Mouse (Mus musculus): Measurements from ENCODE around the gene Slx1b.
"Not testable (repeated sequence)": the region's sequence is repeated elsewhere in the genome, so short reads cannot be mapped to it uniquely, and the experiment has no call there.

The Slx1b gene

DNA sequence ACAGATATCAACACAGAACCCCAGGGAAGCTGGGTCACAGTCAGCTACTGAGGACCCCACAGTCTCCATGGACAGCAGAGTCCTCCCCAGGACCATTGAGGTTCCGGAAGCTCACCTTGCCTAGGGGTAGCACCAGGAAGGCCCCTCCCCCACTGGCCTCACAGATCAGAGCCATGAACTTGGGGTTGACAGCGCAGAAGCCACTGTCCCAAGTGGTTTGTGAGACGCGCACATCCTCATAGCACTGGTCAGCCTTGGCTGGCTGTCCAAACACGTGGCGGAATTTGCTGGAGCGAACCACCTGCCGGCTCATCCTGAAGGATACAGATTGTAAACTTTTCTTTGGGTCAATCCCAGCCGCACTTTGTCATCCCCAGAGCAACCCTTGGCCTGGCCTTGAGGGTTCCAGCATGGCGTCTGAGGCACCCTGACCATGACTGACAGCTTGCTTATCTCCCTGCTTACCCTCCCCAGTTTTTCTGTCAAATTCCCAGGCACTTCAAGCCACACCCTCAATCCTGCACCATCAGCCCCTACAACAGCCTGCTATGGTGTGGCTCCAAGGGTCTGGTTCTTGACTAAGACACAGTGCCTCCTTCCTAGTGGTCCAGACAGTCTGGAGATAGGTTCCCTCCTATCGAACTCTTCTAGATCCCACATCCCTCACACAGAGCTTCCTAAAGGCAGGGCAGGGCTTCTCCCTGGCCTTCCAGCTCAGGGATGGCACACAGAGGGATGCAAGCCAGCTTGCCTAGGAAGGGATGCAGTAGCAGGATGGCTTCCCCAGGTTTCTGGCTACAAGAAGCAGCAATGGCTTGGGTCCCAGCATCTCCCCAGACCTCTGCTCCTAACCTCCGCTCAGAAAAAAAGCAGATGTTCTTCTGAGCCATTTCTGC, 7.5 kb upstream of the Slx1b start:
- DNase-seq (ENCODE audit: low spot score): no peak

- DNase-seq (ENCODE audit: low spot score): no peak
These were observed 6.8 kb upstream of the Slx1b start for GRCm38 (mm10) chr7:126702358-126702757.

DNA sequence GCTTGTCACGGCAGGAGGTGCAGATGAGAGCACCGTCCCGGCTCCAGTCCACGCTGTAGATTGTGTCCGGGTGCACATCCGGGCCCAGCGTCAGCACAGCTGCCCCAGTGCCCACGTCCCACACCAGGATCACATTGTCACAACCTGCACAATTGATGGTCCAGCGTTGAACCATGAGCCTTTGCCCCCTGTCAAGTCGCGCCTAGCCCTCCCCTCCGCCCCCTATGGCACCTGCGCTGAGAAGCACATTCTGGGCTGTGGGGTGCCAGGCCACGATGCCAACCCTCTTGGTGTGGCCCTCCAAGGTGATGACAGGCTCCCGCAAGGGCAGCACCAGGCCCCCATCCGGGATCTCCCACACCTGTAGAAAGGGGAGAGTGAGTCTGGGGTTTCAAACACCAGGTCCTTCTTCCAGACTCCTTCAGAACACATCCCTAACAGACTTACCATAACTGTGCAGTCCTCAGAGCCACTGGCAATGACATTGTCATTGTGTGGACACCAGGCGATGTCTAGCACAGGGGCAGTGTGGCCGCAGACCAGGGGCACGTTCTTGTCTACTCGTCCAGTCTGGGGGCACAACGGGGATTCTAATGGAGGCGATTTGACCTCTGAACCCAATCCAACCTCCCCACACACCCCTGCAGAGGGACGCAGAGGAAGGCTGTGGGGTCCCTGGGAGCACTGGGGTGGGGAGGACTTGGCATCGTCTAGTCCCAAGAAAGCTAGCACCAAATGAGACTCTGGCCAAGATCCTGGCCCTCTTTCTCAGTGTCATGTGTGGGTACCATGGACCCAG, 6.2 kb upstream of the Slx1b start:
- no peak for DNase-seq (ENCODE audit: low spot score)

- DNase-seq (ENCODE audit: low spot score): peak; percentile 68
These were observed 5.5 kb upstream of the Slx1b start for GRCm38 (mm10) chr7:126701070-126701469.

DNA sequence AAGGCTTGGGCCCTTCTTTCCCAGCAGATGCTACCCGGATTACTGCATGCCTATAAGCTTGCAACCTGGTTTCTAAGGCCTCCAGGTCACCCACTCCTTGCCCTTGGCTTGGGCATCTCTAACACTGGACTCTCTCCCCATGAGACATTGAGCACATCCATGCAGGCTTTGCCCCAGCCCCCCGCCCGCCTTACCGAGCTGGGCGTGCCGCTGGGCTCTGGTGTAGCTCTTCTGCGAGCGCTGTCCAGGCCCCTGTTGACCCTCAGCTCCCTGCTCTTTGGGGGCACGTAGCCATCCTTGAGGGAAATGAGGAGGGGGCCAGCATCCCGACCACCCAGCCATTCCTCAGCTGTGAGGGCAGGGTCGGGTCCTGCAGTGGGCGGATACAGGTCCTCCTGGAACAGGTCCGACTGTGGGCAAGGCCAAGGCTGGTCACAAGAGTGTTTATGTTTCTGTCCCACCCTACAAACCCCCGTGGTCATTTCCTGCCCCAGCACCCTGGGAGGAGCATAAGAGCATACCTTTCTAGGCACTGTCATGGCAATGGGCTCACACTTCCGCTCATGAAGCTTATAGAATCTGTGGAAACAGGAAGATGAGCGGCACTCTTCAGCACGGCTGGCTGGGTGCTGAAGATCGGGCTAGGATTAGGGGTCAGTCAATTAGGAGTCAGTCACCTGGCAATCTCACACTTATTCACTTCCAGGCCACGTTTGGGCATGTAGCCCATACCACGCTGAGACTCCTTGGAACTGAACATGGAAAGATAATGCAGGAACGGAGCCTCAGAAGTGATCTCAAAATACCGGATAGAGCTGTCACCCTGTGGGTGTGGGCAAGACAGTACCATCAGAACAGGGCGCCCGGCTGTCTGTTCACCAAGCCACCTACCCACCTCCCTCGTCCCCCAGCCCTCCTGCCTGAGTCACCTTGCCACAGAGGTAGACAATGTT, 4.8 kb upstream of the Slx1b start:
- DNase-seq (ENCODE audit: low spot score): no peak

DNA sequence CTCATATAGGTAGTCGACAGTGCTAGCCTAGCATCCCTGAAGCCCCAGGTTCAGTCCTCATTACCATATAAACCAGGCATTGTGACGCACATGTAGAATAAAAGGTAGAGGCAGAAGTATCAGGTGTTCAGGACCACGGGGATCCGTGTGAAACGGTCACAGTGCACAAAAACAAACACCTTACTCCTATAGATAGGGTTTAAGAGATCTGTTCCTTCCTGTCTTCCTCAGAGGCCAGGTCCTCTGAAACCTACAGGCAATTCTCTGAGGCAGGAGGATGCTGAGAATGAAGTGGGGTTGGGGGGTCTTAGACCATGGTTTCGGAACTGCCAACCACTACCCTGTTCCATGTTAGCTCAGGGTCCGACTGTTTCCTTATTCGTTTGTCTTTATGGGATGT, 2.3 kb upstream of the Slx1b start:
- no peak for DNase-seq (ENCODE audit: low spot score)

GRCm38 (mm10) chr7:126696886-126697285, 1.3 kb upstream of the Slx1b start:
- DNase-seq (ENCODE audit: low spot score): no peak

DNA sequence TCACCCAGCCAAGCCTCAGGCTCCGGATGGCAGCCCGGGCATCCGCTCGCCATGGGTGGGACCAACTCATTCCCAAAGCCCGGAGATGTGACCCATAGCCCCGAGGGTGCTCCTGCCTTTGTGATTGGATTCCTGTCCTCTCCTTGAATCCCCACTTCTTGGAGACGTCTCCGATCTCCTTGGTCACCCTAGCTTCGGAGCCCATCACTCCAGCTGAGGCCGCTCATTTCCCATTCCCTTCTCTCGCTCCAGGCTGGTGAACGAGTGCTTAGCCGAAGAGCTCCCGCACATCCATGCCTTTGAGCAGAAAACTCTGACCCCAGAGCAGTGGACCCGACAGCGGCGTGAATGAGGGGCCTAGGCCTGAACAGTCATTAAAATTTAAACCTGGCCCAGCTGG, 719 bp upstream of the Slx1b start:
- no peak for DNase-seq (ENCODE audit: low spot score)

- DNase-seq (ENCODE audit: low spot score): peak; percentile 50
These were observed 373 bp downstream of the Slx1b start, which contains the start of gene Bola2 for GRCm38 (mm10) chr7:126695210-126695611. Gene Bola2, plus strand, starts transcription at chr7:126695401.

GRCm38 (mm10) chr7:126694441-126695051, 1.0 kb downstream of the Slx1b start:
- DNase-seq (ENCODE audit: low spot score): no peak

DNA sequence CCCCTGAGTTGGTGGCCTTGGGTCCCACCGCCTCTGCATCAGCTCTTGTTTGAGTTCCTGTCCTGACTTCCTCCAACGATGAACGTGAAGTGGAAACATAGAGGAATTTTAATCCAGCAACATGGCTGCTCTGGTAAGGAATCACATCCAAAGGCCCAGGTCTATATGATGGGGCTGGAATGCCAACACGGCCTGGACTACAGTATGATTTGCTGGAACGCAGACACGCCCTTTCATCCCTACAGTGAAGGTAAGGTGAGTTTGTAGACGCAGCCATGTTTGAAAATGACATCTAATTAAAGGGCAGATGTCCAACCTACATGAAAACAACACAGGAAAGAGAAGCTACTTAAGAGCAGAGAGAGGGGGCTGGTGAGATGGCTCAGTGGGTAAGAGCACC, 1.8 kb downstream of the Slx1b start:
- no peak for DNase-seq (ENCODE audit: low spot score)

GRCm38 (mm10) chr7:126693256-126693655, 2.3 kb downstream of the Slx1b start:
- DNase-seq (ENCODE audit: low spot score): peak; percentile 59

GRCm38 (mm10) chr7:126692426-126692825, 3.2 kb downstream of the Slx1b start:
- DNase-seq (ENCODE audit: low spot score): no peak

- no peak for DNase-seq (ENCODE audit: low spot score)
These were observed 3.9 kb downstream of the Slx1b start for GRCm38 (mm10) chr7:126691676-126692075.

DNA sequence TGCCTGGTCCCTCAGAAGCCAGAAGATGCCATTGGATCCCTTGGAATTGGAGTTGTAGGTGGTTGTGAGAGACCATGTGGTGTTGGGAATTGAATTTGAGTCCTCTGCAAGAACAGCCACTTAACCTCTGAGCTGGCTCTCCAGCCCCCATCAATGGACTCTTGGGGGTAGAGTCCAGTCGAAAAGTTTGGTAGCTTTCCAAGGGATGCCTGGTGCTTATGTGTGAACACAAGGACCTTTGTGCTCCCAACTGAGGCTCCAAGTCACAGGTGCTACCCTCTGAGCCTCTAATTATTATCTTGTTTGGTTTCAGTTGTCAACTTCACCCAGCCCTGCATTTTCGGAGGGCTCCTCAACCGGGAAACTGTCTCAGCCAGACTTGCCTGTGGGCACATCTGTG, 4.8 kb downstream of the Slx1b start:
- DNase-seq (ENCODE audit: low spot score): no peak

DNA sequence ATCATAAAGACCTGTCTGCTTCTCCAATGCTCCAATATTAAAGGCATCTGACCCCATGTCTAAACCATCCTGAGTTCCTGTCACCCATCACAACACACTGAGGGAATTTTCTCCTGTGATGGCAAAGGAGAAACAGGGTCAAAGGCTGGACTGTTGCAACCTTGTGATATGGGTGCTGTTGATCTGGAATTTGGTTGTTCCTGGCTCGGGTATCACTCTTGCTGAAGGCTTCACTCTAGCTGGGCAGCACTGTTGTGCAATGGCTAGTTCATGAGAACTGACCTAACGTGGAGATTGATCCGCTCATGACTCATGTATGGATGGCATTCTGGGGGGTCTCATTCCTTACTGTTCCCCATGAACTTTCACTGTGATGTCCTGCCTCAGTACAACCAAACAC, 6.6 kb downstream of the Slx1b start:
- DNase-seq (ENCODE audit: low spot score): no peak

GRCm38 (mm10) chr7:126688156-126688555, 7.4 kb downstream of the Slx1b start:
- DNase-seq (ENCODE audit: low spot score): not testable (repeated sequence)

DNA sequence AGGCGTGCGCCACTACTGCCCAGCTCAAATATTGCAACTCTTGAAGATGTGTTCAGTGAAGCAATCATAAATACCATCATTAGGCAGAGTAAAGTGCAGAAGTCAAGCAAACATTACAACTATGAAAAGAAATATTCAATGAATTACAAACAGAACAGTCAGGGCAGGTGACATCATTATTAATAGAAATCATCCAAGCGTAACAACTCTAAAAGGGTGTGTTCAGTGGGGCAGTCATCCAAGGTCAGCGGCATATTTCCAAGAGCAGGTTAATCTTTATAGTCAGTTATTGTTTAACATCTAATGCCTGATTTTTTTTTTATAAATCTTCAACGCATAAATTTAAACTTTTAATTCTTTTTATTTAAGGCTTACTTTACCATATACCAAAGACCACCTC, 14.4 kb downstream of the Slx1b start:
- DNase-seq (ENCODE audit: low spot score): no peak

DNA sequence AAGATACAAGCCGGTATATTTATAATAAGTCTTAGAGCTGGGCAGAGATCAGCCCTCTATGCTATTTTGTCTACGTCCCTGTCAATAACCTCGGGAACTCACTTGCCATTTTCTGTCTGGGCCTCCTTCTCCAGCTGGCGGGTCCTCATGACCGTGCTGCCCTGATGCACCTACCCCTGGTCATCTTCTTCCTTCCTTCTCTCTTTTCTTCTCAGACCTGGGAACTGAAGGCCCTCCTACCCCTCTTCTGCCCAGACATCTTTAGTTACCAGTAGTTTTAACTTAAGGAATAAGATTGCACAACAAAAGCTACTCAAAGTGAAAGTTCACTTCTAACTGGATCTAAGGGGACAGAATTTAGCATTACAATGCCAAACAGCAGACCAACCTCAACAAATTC, 15.9 kb downstream of the Slx1b start:
- no peak for DNase-seq (ENCODE audit: low spot score)

GRCm38 (mm10) chr7:126678545-126679341, 16.8 kb downstream of the Slx1b start:
- no peak for DNase-seq (ENCODE audit: low spot score)

Measured in ovary, postnatal 10 days (tissue).